Mouse (Mus musculus) heart, postnatal 0 days (tissue): ENCODE data around the gene Gm49333.

ENCODE experiments used
- CTCF ChIP-seq: IDR thresholded peaks from 2 replicates; pipeline ENCODE4 v1.5.1; 2016; ENCODE audit warnings: antibody characterized with exemption, control low read depth, low read depth
- EP300 ChIP-seq: IDR thresholded peaks from 2 replicates; pipeline ENCODE4 v1.6.1; 2016; ENCODE audit warnings: antibody characterized with exemption, low read depth

DNA sequence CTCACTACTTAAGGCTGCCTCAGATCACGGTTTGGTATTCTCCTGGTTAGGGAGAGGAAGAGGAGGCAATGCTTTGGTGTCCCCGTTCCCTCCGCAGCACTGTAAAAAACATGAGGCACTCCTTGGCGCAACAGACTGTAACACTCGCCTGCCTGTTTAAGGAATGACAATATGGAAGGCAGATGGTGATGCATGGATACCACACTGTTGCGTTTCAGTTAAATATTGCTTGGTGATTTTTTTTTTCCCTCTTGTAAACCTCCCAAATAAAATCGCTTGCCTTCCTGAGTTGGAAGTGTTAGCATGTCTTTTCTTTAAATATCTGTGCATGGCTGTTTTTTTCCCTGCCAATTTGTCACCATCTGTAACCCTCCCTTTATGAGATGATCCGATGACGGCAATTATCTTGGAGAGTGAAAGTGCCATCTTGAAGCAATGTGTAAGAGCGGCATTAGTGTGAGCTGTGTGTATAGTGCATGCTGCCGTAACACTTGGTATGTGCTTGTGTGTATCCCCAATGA is 17.5 kb downstream of the Gm49333 start:
- TF ChIP-seq EP300 (no peak), CTCF (no peak)
